Mouse (Mus musculus): ENCODE measurements around the gene Akap17b. TPM values are rescaled to one million over a fixed set of nuclear protein-coding genes. Genes with fewer than 3 reads are reported as not detected.
A peak's percentile ranks its signal among the peaks of the same experiment; 100 is the strongest.
"Not testable (repeated sequence)": the region's sequence is repeated elsewhere in the genome, so short reads cannot be mapped to it uniquely, and the experiment has no call there.

Gene Akap17b
- 9.7 and 11.1 TPM in 2 replicates for total RNA-seq (2021)
- long read RNA-seq, full-length matches to known transcripts: 1 of 7 reads
- long read RNA-seq, partial matches to known transcripts: 4 of 7 reads
- long read RNA-seq, other reads (novel, unspliced or antisense): 2 of 7 reads

DNA sequence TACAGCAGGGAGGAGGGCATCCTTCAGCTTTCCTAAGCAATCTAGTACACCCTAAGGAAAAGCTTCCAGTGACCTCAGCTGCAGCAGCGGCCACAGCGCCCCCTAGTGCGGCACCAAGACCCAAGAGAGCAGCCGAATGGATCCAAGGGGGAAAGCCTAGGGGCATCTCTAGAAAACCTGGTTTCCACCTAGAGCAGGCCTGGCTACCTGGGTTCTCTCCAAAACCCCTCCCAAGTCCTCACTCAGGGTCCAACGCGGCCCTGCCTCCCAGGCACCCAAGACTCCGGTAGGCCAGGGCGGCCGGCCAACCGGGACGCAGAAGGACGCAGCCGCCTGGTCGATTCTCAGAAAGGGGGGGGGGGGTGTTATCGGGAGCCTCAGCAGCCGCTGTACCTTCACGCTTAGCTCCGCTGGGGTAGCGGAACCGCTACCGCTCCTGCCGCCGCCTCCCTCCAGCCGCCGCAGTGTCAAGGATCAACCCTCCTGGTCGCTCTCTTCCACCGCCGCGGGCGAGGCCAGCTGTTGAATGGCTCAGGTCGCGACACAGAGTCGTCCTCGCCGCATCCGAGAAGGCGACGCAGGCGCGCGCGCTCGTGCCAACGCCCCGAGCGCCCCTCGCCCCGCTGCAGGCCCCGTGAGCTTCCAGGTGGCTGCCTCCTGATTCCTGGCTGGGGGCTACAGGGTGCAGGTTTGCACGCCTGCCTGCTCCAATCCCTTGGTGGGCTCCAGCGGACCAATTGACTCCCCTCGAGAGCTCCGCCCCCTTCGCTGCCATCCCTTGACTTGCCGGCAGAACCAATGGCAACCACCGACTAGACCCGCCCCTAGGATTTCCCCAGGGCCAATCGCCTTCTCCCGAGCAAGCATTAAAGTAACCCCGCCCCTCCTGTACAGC is at the start of gene Akap17b:
TSS of gene Akap17b (minus strand) at position 739 of the 895 bp plus-strand sequence.
- peak; percentile 77 for DNase-seq

DNA sequence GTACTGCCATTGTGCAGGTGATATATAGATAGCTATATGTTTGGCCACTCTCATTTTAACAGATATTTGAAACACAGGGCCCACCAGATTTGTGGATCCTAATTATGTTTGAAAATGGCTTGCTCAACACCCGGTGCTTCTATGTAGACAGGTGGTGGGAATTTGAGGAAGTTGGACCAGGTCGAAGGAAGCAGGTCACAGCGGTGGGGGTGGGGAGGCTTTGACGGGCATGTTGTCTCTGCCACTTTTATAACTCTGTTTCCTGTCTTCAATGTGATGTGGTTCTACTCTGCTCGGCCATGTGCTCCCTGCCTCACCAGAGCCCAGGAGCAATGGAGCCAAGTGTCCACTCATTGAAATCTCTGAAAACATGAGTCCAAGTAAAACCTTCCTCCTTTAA is 46.2 kb upstream of the Akap17b start:
- DNase-seq: no peak

DNA sequence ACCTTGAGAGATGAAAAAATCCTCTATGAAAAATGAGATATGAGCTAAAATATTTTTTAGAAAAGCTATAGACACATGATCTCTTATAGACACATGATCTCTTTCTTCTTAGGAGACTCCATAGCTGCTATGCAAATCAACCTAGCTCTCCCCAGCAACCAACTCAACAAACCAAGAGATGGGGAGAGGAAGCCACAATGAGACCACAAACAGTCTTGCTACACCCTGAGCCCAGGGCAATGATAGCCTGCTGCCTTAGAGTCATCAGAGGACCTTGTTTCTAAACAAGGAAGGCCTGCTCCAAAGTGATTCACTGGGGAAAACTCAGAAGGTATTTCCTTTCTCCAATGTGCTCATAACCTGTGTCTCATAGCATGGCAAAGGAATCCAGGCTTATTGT is 44.5 kb upstream of the Akap17b start:
- no peak for DNase-seq

DNA sequence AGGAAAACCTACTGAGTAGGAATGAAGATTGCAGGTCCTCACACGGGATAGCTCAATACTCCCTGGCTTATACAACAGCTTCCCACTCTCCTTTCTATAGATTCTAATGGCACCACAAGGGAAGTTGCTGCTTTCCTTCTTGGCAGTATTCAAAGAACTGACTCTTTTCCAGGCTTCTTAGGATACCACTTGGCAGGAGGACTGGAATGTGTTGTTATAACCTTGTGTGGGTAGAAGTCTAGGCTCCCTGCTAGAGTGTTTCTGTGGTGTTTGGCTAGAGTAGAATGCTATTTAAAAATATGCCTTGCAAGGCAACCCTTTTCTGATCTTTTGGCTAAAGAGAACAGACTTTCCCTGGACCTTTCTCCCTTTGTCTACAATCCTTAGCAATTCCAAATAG is 31.6 kb upstream of the Akap17b start:
- DNase-seq: no peak

DNA sequence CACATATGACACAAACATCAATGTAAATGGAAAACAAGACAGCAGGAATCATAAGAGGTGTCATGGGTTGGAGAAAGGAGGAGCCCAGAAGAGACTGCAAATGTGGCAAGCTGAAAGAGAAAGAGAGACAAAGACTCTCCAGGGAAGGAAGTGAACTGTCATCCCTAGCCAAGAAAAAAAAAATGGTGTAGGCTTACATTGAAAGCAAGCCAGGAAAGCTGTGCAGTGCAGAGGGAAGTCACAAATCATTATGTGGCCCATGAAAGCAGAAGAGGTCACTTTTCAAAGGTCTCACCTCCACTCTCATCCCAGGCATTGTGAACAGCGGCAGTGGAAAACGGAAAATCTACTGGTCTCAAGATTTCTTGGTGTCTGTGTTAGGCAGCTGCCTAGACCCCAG is 27.5 kb upstream of the Akap17b start:
- no peak for DNase-seq

DNA sequence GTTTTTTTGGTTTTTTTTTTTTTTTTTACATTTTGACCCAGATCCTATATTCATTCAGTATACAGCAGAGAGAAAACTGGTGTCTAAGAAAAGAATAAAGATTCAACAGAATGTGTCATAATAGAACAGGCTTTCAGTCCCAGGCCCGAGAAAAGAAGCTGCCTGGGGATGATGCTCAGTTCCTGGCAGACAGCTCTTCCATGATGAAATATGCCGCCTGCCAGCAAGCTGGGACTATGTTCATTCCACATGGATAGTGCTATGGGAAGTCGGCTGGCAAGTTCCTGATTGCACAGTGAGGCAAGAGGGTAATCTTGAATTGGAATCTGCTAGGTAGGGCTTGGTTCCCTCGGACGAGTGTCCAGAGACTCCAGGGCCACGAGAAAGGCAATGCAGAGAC is 5.1 kb downstream of the Akap17b start:
- DNase-seq: no peak

DNA sequence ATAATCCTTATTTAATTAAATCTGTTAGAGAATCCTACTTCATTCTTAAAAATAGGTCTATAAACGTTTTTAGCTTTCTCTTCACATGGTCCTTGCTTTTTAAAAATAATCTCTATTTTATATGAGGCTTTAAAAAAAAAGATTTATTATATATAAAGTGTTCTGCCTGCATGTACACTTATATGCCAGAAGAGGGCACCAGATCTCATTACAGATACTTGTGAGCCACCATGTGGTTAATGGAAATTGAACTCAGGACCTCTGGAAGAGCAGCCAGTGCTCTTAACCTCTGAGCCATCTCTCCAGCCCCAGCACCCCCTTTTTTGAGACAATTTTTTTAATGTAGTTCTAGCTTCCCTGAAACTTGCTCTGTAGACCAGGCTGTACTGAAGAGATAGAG is 14.4 kb downstream of the Akap17b start:
- no peak for DNase-seq

DNA sequence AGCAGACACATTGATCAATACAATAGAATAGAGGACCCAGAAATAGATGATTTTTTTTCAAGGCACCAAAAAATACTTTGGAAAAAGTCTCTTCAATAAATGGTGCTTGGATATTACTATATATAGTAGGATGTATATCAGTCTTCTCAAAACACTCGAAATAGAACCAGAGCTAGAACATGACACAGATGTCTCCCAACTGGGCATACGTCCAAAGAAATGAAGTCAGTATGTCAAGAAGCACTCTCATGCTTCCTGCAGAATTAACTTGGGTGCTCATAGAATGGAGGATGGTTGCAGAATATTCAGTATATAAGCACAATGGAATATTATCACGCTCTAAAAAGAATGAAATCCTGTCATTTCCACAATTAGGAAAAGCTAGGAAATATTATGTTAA is 17.1 kb downstream of the Akap17b start:
- DNase-seq: no peak

DNA sequence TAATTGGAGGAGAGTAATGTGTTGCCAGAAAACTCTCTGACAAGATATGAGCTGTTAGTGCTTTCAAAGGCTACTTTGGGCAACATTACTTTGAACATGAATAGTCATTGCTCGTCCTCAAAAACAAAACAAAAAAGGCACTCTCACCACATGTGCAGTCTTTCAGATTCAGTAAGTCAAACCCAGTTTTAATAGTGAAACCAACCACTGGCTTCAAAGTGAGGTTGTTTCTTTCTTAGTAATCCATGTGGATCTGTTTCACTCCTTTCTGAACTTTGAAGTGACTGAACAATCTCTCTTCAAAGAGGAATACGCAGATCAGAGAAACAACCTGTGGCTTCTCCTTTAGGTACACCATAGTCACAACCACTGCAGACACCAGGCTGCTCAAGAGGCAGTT is 36.1 kb downstream of the Akap17b start:
- DNase-seq: no peak

DNA sequence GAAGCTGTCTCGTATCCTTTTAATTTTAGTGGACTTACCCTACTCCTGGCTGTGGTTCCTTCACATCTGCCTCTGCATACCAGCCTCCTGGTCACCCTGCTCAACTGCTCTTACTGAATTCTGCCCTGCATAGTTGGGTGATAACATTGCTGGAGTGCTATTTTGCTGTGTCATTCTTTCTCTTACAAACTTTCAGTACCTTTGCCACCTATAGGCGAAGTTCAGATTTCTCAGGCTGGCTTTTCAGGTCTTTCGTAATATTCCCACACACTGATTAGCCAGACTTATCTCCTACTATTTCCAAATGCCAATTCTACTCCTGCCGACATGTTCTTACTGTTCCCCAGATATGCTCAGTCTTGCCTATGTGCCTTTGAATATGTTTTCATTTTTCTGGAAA is 41.2 kb downstream of the Akap17b start:
- no peak for DNase-seq

DNA sequence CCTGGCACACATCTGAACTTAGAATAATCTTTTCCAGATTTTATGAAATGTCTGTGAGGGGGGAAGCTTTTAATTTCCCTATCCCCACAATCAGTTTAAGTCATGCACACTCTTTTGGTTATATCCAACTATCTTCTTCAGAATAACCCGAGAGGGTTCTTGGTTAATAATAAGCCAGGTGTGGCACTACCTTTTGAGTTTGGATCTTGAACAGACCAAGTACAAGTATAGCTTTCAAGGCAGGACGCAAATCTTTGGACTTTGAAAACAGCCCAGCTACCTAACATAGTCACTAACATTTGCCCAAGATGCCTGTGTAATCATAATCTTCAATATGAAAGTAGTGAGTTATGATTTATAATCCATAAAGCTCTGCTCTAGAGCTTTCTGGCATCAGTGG is 42.3 kb downstream of the Akap17b start:
- DNase-seq: no peak

DNA sequence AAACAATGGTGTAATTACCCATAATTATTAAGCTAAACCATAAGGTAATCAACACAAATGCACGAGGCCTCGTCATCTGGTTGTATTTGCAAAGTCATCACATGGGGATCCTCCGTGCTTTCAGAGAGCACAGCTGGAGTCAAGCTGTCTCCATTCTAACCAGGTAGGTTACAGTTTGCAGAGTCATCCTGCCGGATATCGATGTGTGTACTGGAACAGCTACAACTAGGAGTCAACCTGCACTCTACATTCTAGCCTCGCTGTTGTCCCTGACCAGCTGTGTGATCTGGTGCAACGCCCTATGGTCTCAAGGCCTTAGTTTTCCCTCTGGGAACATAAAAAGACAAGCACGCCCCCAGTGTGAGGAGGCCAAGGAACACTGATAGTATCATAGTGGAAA is 45.1 kb downstream of the Akap17b start:
- DNase-seq: no peak

DNA sequence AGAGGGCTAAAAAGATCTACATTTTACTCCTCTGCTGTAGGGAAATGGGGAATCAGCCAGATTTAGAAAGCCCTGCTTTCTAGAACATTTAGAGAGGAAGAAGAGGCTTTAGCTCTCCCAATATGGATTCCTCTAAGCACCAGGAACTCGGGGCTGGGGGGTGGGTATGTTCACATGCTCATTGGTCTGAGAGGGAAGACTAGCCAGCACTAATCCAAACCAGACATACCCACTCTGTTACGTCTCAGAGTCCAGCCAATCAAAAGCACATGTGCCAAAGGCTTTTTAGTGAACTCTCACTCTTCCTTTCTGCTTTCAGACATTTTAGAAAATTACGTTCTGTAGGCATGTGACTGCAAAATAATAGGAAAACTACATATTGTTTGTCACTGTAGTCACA is 45.5 kb downstream of the Akap17b start:
- no peak for DNase-seq

DNA sequence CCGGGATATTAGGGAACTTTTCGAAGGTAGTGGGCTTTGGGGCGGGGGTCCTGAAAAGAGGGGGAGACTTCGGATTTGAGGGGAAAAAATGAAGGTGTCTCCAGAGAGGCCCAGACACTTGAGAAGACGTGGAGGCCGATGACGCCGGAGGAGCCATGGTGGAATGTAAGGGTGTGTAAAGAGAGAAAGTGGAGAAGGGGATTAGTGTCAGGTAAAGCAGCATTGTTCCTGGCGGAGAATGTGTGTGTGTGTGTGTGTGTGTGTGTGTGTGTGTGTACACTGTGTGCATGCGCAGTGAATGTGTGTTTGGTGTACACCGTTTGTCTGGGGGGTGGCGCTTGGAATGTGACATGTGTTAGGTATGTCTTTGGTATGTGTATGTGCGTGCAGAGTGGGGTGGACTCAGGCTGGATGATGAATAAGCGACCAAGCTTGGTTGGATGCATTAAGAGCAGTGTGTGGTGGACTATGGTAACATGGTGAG is 46.3 kb downstream of the Akap17b start:
- DNase-seq: peak; percentile 11

DNA sequence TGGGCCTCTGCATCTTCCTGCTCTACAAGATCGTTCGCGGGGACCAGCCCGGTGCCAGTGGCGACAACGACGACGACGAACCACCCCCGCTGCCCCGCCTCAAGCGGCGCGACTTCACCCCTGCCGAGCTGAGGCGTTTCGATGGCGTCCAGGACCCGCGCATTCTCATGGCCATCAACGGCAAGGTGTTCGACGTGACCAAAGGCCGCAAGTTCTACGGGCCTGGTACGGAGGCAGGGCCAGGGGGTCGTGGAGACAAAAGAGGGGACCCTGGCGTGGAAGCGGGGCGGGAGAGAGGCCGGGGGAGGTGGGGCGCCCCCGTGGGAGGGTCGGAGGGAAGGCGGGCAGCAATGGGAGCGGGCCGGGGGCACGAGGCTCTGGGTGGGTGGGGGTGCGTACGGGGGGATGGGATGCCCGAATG is 46.8 kb downstream of the Akap17b start:
- no peak for DNase-seq

DNA sequence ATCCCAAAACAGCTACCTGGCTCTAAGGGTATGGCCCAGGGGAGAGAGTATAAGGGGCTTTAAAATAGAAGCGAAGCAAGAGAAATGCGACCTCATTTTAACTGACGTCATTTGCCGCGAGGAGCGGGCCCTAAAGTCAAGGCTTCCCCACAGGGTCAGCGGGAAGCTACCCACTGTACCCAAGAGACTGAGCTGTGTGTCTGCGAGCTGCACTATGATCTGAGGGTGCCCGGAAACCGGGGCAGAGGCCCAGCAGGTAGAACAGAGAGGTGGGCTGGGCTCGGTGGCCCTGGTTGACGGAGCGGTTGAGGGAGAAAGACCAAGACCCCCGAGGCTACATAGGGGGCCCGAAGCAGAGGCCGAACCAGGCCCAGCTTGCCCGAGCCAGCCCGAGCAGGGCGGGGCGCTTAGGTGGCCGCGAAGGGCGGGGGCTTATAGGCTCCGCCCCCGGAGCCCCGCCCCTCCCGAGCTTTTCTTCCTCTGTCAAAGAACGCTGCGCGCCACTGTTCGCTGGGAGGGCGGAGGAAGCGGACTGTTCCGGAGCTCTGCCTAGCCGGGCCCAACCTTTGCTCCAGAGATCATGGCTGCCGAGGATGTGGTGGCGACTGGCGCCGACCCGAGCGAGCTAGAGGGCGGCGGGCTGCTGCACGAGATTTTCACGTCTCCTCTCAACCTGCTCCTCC is 47.3 kb downstream of the Akap17b start, which contains the start of gene Pgrmc1:
TSS of gene Pgrmc1 (plus strand) at position 500 of the 683 bp plus-strand sequence.
- DNase-seq: peak; percentile 85

DNA sequence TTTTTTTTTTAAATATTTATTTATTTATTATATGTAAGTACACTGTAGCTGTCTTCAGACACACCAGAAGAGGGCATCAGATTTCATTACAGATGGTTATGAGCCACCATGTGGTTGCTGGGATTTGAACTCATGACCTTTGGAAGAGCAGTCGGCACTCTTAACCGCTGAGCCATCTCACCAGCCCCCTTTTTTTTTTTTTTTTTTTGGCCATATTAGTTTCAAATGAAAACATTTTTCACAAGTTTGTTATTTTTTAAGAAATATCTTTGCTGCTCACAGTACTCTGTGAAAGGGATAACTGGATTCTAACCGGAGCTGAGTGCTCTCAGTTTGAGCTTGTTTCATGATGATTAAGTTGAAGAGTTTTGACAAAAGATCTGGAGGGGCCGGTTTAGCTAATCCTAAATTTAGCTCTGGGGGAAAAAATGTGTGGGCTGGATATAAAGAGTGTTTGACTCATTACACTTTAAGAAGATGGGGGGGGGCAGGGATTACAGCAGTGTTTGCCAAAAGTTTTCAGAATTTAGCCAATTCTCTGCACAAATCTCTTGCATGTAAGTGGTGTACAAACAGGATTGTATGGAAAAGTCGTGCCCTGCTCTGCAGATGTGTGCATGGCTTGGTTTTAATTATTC is 48.6 kb downstream of the Akap17b start:
- DNase-seq: not testable (repeated sequence)

DNA sequence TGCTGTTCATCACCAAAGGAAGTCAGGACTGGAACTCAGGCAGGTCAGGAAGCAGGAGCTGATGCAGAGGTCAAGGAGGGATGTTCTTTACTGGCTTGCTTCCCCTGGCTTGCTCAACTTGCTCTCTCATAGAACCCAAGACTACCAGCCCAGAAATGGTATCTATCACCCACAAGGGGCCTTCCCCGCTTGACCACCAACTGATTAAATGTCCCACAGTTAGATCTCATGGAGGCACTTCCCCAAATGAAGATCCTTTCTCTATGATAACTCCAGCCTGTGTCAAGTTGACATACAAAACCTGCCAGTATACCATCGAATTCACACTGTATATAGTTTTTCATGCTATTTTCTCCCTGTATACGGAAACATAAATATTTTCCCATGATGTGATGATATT is 49.9 kb downstream of the Akap17b start:
- no peak for DNase-seq

DNA sequence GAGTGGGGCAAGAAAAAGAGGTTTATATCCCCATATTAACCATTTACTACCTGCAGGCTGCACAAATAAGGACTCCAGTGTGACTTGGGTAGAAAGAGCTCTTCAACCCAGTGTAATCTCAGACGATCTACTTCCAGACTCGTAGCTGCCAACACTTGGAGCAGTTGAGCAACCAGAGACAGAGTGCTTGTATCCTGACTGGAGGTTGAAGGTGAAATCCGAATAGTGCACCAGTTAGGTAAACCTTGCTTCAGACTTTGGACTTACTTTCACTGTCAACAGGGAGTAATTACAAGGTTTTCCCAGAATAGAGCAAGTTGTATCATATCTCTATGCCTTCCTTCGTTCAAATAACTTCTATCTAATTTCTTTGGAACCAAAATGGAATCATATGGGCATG is 53.7 kb downstream of the Akap17b start:
- no peak for DNase-seq

DNA sequence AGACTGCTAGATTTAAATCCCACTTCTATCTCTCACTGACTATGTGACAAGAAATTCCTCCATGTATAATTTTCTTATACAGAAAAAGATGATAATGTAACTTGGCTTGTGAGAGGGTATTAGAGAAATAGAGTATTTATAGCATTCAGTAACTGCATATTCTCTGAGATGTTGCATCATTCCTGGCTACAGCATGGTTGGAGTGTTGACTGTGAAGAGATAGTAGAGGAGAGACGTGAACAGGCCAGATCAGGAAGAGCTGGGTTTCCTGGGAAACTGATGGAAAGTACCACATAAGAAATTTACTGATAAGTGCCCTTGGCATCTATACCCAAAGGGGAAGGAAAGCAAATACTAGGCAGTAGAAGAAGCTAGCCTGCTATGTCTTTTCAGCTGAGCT is 54.1 kb downstream of the Akap17b start:
- DNase-seq: no peak

DNA sequence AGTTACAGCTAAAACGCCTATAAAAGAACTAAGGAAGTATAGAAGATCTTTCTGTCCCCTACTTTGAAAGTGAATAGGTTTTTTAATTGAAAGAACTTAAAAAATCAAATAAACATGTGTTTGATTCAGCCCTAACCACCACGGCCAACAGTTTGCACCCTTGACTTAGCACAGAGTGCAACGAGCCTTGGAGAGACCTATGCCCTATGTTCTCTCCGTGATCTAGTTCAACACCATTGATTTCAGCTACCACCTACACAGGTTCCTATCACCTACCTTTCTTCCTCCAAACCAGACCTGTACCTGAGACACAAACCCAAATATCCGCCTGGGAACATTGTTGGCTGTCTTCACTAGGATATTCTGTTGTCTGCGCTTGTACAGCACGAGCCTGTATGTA is 54.9 kb downstream of the Akap17b start:
- no peak for DNase-seq

DNA sequence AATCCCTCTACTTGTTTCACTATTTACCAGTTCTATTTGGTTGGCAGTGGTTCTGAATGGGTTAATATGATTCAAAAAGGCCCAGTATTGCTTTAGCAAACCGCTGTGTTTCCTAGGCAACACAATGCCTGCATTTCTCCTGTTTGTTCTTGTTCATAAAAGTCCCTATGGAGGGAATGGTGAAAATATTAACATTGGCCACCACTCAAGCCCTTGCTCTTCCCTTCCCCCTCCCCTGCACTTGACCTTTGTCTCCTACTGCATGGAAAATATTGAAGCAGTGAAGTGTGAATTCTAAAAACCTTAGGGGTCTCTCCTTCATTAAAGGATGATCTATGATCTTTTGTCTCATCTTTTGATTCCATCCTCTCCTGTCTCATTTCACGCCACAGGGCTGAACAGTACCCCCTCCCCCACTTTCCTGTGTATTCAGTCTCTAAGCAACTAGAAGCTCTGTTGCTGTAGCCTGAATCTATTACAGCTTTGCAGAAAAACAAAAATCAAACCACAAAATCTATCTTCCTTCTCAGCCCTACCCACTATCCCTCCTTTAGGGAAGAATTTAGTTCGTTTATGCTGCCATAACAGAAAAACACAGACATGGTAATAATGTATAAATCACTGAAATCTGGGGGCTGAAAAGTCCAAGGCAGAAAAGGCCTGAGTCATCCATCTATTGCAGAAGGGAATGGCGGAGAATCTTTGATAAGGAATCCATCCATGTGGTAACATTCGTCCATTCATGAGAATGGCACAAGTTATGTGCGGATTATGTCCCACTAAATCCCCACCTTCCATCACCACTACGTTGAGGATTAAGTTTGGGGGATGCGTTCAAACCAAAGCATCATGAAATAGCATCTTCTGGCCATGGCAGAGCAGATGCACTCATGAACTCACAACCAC is 57.6 kb downstream of the Akap17b start:
- DNase-seq: no peak
